Mouse (Mus musculus): ENCODE results near the gene Ankrd44.

DNA sequence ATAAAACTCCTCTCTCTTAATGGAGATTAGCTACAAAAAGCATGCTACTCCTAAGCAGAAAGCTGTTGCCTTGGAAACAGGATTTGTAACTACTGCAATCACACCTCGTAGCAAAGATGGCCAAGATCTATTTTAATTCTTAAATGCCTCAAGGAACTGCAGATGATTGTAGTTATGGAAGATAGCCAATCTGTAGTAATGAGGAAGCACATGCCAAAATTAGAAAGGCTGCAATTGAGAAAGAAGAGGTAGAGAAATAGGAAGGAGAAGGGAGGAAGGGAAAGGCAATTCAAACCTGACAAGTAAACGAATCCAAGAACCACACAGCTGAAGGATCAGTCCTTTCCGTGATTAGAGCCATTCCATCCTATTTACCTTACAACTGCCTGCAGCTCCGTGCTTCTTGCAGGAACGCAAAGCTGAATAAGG is 27.5 kb downstream of the Ankrd44 start:
- TF ChIP-seq CTCF (IDR thresholded peaks at IDR 0.05; ENCODE audit: extremely low read depth, insufficient read length, insufficient replicate concordance, low read depth, low read length) (no peak), POLR2A (IDR thresholded peaks at IDR 0.05; ENCODE audit: low read depth, low read length) (no peak)

All from small intestine, adult 2 months (tissue).